Mouse (Mus musculus) splenic B cell, adult 2 months (primary cell): ENCODE results near the gene Cyp2c40.
"Not testable (repeated sequence)": the region's sequence is repeated elsewhere in the genome, so short reads cannot be mapped to it uniquely, and the experiment has no call there.

Source experiments
- DNase-seq: peaks from one replicate; pipeline ENCODE4 v3.0.0-alpha.2; 2011; ENCODE audit warnings: low read depth, low spot score
- H3K27me3 ChIP-seq: 2 replicates; pipeline ENCODE4 v1.6.1; 2012; ENCODE audit warnings: mild to moderate bottlenecking, low read length, moderate library complexity, mixed read lengths; ENCODE audit not compliant: control insufficient read depth, poor library complexity, insufficient read depth, severe bottlenecking
- H3K36me3 ChIP-seq: 2 replicates; pipeline ENCODE4 v1.6.1; 2012; ENCODE audit warnings: mild to moderate bottlenecking, low read length, moderate library complexity, mixed read lengths; ENCODE audit not compliant: control insufficient read depth, poor library complexity, insufficient read depth, severe bottlenecking

Gene Cyp2c40

GRCm38 (mm10) chr19:39812714-39813113 is at the start of gene Cyp2c40:
Gene Cyp2c40 (minus strand): TSS chr19:39812814.
- not testable (repeated sequence) for H3K27me3 ChIP-seq, H3K36me3 ChIP-seq, DNase-seq

DNA sequence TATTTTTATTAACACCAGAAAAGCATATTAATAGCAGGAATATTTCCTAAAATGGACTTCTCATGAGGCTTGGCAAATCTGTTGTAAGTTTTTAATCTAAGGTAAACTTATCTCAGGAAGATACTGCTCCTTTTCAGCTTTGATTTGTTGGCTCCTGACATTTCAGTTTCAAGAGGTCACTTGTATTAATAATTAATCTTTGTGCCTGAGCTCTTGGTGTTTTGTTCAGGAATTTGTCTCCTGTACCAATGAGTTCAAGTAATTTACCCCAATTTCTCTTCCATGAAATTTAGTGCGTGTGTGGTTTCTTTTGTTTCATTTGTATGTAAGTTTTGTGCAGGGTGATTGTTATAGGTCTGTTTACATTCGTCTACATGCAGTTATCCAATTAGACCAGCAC is 8.3 kb upstream of the Cyp2c40 start:
- H3K27me3 ChIP-seq, DNase-seq, H3K36me3 ChIP-seq: not testable (repeated sequence)

GRCm38 (mm10) chr19:39816400-39816799 is 3.8 kb upstream of the Cyp2c40 start:
- not testable (repeated sequence) for H3K36me3 ChIP-seq, H3K27me3 ChIP-seq, DNase-seq

GRCm38 (mm10) chr19:39815991-39816390 is 3.4 kb upstream of the Cyp2c40 start:
- not testable (repeated sequence) for H3K27me3 ChIP-seq, DNase-seq

GRCm38 (mm10) chr19:39785458-39785857 is 27.2 kb downstream of the Cyp2c40 start:
- not testable (repeated sequence) for H3K36me3 ChIP-seq, H3K27me3 ChIP-seq, DNase-seq

More at GRCm38 (mm10) chr19:39815991-39816390, 3.4 kb upstream of the Cyp2c40 start:
- H3K36me3 ChIP-seq = not testable (repeated sequence)

- Histone ChIP-seq H3K27me3 (no peaks in the 10 kb centered on the region), H3K36me3 (no peaks in the 10 kb centered on the region)
- no peak for DNase-seq
These were observed 67.3 kb downstream of the Cyp2c40 start for GRCm38 (mm10) chr19:39745357-39745756.

DNA sequence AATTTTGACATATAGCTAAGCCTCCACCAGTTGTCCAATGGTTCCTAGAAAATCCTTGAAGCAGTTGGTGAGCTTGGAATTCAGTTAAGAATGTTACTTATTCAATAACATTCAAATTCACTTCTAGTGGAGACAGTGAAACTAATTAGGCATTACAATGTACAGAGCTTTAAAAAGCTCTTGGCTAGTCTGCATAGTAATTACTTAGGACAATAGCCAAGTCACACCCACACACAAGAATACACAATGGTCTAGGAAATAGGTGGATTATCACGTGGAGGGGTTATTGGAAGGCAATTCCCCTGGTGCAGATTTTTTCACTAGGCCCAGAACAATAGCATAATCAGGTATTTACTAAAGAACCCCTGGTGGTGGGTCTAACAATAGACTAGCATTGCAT is 68.3 kb downstream of the Cyp2c40 start:
- not testable (repeated sequence) for H3K36me3 ChIP-seq, H3K27me3 ChIP-seq, DNase-seq

GRCm38 (mm10) chr19:39740920-39741319 is 71.7 kb downstream of the Cyp2c40 start, which contains the start of gene Cyp2c68:
Gene Cyp2c68 (minus strand): TSS chr19:39741054.
- Histone ChIP-seq H3K36me3 (no peaks in the 10 kb centered on the region), H3K27me3 (no peaks in the 10 kb centered on the region)
- no peak for DNase-seq
